Mouse (Mus musculus) C2C12 (cell line): ENCODE measurements around the gene Sept7.

Source experiments
- CTCF ChIP-seq: IDR thresholded peaks from one replicate; pipeline ENCODE4 v1.5.1; 2011; ENCODE audit not compliant: control insufficient read depth, insufficient read depth, insufficient read length
- FOSL1 ChIP-seq: IDR thresholded peaks from one replicate; pipeline ENCODE4 v1.8.0; 2011; ENCODE audit warnings: mild to moderate bottlenecking, low read length; ENCODE audit not compliant: poor library complexity, insufficient read depth, severe bottlenecking
- MAX ChIP-seq: IDR thresholded peaks from one replicate; pipeline ENCODE4 v1.6.1; 2011; ENCODE audit warnings: mild to moderate bottlenecking, control low read depth
- MYOD1 ChIP-seq: IDR thresholded peaks from one replicate; pipeline ENCODE4 v1.6.1; 2011; ENCODE audit warnings: low read depth; ENCODE audit not compliant: control insufficient read depth, insufficient read length
- MYOG ChIP-seq: IDR thresholded peaks from one replicate; pipeline ENCODE4 v1.6.1; 2011; ENCODE audit not compliant: control insufficient read depth, insufficient read length; ENCODE audit errors: extremely low read depth
- USF1 ChIP-seq: IDR thresholded peaks from one replicate; pipeline ENCODE4 v1.6.1; 2011; ENCODE audit warnings: low read depth, mild to moderate bottlenecking, control low read depth, moderate library complexity

DNA sequence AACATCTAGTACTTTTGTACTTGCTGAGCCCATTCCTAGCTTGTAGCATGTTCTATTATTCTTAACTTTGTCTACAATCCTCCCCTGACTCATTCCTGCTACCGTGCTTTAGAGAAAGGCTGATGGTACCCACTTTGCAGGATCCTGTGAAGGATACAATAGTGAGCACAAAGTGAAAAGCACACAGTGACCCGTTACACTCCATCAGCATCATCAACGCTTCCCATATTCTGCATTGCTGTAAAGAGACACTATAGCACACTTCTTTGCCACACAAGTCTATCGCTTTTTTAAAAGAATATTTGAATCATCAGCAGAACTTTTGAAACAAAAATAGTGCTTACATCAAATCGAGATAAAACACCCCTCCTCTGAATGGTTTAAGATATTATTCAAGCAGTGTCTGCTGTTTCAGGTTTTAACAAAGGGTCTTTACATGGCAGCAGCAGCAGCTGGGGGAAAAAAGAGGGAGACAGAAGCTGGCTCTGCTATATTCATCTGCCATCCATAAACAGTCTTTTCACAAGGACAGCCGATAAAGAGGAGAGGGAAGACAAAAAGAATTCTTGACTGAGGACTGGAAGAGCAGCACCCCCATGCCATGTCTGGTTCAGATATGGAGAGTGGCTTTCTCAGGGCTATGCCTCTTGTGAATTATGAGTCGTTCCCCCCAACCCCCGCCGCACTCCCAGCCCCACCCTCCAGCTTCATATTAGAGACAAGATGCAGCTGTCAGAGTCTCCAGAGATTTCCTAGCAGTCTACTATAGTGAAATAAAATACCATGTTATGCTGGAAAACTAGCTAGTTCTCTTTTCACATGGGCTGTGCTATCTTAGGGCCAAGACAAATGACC is 39.7 kb upstream of the Sept7 start:
- TF ChIP-seq CTCF (no peak), MAX (no peak), USF1 (no peak), FOSL1 (no peak), MYOD1 (no peak), MYOG (no peak)
